Mouse (Mus musculus) forebrain, embryonic 14.5 days (tissue): ENCODE measurements at regions not wholly inside any gene's neighbourhood (a gene's known extent, or its start where the extent isn't known, plus 50 kb on each side); places are given as distances from the start of the nearest gene placed in this dataset.
"Not testable (repeated sequence)": the region's sequence is repeated elsewhere in the genome, so short reads cannot be mapped to it uniquely, and the experiment has no call there.

ENCODE experiments used
- ATAC-seq: fragments of 200-750 bp; cut with Nextera tagmentation; 2 replicates; pipeline ENCODE4 v1.8.0; 2017; ENCODE audit warnings: mild to moderate bottlenecking, moderate library complexity
- DNase-seq: peaks from one replicate; pipeline ENCODE4 v3.0.0-alpha.2; 2015; ENCODE audit warnings: low spot score
- H3K27ac ChIP-seq: fragments of 300-500 bp; sonication (generic); 2 replicates; pipeline ENCODE4 v1.5.1; 2014; ENCODE audit warnings: low read depth, mild to moderate bottlenecking, control low read depth, low read length, moderate library complexity
- H3K27me3 ChIP-seq: fragments of 300-500 bp; sonication (generic); replicated peaks from 2 replicates; pipeline ENCODE4 v1.6.1; 2014; ENCODE audit warnings: low read length, control low read depth, mixed read lengths; ENCODE audit not compliant: control insufficient read depth, insufficient read depth
- H3K36me3 ChIP-seq: fragments of 300-500 bp; sonication (generic); 2 replicates; pipeline ENCODE4 v1.6.1; 2014; ENCODE audit warnings: low read length, control low read depth; ENCODE audit not compliant: control insufficient read depth, insufficient read depth
- H3K4me1 ChIP-seq: fragments of 300-500 bp; sonication (generic); 2 replicates; pipeline ENCODE4 v1.6.1; 2014; ENCODE audit warnings: antibody characterized with exemption, low read length, control low read depth; ENCODE audit not compliant: control insufficient read depth, insufficient read depth
- H3K4me2 ChIP-seq: fragments of 300-500 bp; sonication (generic); 2 replicates; pipeline ENCODE4 v1.6.1; 2014; ENCODE audit warnings: mild to moderate bottlenecking, control low read depth, low read length
- H3K4me3 ChIP-seq: fragments of 300-500 bp; sonication (generic); 2 replicates; pipeline ENCODE4 v1.5.1; 2014; ENCODE audit warnings: low read depth, low read length, control low read depth
- H3K9ac ChIP-seq: fragments of 300-500 bp; sonication (generic); 2 replicates; pipeline ENCODE4 v1.6.1; 2014; ENCODE audit warnings: mild to moderate bottlenecking, low read length, control low read depth, moderate library complexity
- H3K9me3 ChIP-seq: fragments of 300-500 bp; sonication (generic); replicated peaks from 2 replicates; pipeline ENCODE4 v1.6.1; 2016; ENCODE audit warnings: low read length, control low read depth, mixed read lengths; ENCODE audit not compliant: control insufficient read depth
- WGBS: fragments of 180-500 bp; shearing (Covaris S2); extraction: QIAGEN DNeasy Blood & Tissue Kit; methylation state at CpG from one replicate; pipeline ENCODE4 v1.1.7; 2014; 5-methylcytosine and 5-hydroxymethylcytosine counted together

DNA sequence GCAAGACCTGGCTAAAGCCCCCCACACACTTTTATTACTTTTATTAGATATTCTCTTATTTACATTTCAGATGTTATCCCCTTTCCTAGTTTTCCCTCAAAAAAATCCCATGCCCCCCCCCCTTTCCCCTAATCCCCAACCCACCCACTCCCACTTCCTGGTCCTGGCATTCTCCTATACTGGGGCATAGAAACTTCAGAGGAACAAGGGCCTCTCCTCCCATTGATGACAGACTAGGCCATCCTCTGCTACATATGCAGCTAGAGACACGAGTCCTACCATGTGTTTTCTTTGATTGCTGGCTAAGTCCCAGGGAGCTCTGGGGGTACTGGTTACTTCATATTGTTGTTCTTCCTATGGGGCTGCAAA, 116.8 kb downstream of the Rfpl4b start:
- not testable (repeated sequence) for H3K9me3 ChIP-seq, H3K27ac ChIP-seq, ATAC-seq, DNase-seq, H3K27me3 ChIP-seq, H3K4me1 ChIP-seq, H3K4me2 ChIP-seq, H3K36me3 ChIP-seq, H3K4me3 ChIP-seq, H3K9ac ChIP-seq
- WGBS = 86% methylated on average over 1 of the region's 1 CpGs

DNA sequence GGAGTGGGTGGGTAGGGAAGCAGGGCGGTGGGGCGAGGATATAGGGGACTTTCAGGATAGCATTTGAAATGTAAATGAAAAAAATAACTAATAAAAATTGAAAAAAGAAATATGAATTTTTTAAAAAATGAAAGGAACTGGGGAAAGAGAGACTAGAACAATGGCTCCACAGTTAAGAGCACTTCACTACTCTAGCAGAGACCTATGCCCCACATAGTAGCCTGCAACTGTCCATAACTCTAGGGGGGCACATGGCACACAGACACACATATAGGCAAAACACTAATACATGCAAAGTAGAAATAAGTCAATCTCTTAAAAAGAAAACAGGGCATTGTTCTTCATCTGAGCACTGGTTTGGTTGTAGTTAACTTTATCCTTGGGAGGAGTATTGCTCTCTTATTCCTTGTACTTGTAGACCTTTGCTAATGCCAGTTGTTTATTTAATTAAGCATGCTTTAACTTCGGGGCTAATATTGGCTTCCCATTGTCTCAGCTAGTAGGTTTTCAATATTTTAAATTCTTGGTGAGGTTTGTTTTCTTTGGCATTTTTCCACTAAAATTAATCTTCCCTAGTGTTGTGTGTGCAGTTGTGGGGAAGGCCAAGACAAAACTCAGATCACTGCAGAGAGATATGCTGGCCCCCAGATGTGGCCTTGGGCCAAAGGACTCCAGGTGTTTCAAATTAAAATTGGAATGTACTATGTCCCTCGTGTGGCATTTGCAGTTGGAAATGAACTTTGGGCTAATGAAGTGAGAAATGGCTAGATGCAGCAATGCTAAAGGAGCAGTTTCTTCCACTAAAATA, 117.4 kb downstream of the Rfpl4b start:
- Histone ChIP-seq H3K27ac (no peak overlapping the region), H3K27me3 (no peaks in the 10 kb centered on the region), H3K36me3 (no peaks in the 10 kb centered on the region), H3K4me1 (no peaks in the 10 kb centered on the region), H3K9me3 (no peaks in the 10 kb centered on the region), H3K4me2 (no peak overlapping the region), H3K9ac (no peak overlapping the region), H3K4me3 (no peak overlapping the region)
- 80% methylated on average over 4 of the region's 4 CpGs for WGBS
- no peak for ATAC-seq
- DNase-seq = no peak

DNA sequence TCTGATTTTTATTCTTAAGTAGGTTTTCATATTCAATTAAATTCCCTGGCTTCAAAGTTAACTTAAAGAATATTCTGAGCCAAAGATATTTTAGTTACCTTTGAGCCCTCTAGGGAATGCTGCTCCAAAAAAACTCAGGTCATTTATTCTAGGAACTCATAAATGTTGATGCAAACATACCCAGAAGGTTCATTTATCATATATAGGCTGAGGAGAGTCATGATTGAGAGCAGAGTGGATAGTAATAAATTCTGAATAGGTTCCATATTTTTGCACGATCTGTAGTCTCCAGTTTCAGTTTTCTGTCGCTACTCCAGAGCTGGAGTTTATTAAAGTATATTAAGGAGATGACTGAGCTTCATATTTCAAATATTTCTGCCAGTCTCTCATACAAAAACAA, 144.1 kb downstream of the Rfpl4b start:
- ATAC-seq = no peak

DNA sequence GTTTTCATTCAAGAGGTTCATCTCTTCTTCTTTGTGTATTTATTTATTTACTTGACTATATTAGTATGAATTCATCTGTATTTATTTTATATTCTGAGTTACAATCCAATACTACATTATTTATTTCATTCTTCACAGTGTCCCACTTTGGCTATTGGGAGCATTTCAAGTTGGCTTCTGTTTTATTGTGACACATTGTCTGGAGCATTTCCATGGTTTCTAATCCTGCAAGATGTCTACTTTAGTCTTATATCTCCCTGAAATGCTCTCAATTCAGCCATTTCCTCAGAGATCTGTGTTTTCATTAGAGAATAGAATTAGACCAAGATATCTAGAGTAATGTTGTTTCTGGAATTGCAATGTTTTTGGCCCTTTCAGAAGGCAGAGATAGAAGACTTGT, 153.0 kb downstream of the Rfpl4b start:
- no peak for ATAC-seq
- no peak overlapping the region for H3K27ac ChIP-seq
- no peaks in the 10 kb centered on the region for H3K36me3 ChIP-seq
- H3K4me2 ChIP-seq = no peak overlapping the region
- H3K4me1 ChIP-seq = no peaks in the 10 kb centered on the region
- H3K9me3 ChIP-seq = no peaks in the 10 kb centered on the region
- H3K27me3 ChIP-seq = no peaks in the 10 kb centered on the region
- no peak for DNase-seq
- no peak overlapping the region for H3K4me3 ChIP-seq
- no peak overlapping the region for H3K9ac ChIP-seq

More for the DNA sequence above, 144.1 kb downstream of the Rfpl4b start:
- no peak overlapping the region for H3K4me2 ChIP-seq
- H3K9me3 ChIP-seq = no peaks in the 10 kb centered on the region
- H3K36me3 ChIP-seq = no peaks in the 10 kb centered on the region
- H3K4me1 ChIP-seq = no peaks in the 10 kb centered on the region
- WGBS = 94% methylated on average over 2 of the region's 2 CpGs
- H3K4me3 ChIP-seq = no peak overlapping the region
- no peak overlapping the region for H3K9ac ChIP-seq
- H3K27ac ChIP-seq = no peak overlapping the region
- no peaks in the 10 kb centered on the region for H3K27me3 ChIP-seq
- no peak for DNase-seq

DNA sequence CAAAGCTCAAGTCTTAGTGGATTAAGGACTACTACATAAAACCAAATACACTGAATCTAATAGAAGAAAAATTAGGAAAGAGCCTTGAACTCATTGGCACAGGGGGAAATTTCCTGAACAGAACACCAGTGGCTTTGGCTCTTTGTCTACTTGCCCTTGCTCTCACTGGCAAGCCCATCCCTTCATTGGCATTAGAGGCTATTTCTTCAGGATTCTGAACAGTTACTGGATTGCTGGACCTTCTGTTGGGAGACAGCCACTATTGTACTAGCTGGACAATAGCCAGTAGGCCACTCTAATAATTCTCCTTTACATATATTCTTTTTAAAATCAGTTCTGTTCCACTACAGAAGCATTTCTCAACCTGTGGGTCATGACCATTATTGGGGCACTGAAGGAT, 153.7 kb downstream of the Rfpl4b start:
- DNase-seq (no peak), ATAC-seq (no peak)
- Histone ChIP-seq H3K4me2 (no peak overlapping the region), H3K36me3 (no peaks in the 10 kb centered on the region), H3K27me3 (no peaks in the 10 kb centered on the region), H3K4me1 (no peaks in the 10 kb centered on the region), H3K9me3 (no peaks in the 10 kb centered on the region), H3K9ac (no peak overlapping the region), H3K27ac (no peak overlapping the region), H3K4me3 (no peak overlapping the region)

DNA sequence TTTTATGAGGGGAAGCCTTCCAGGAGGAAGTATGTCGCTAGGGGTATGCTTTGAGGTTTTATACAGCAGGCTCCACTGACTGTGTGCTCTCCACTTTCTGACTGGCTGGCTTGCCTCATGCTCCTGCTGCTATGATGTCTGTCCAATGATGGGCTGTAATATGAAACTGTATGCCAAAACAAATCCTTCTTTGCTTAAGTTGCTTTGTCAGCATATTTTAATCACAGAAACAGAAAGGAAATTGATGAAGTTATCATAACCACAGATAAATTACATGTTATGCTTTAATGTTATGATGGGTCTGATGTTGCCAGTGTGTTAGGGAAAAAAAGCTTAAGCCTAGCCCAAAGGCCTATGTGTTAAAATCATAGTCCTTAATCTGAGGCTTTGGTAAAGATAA, 185.9 kb downstream of the Rfpl4b start:
- no peaks in the 10 kb centered on the region for H3K4me1 ChIP-seq
- H3K27me3 ChIP-seq = no peaks in the 10 kb centered on the region
- DNase-seq (no peak), ATAC-seq (no peak)
- 82% methylated on average over 1 of the region's 1 CpGs for WGBS
- H3K36me3 ChIP-seq = no peaks in the 10 kb centered on the region
- H3K4me3 ChIP-seq = no peak overlapping the region
- H3K4me2 ChIP-seq = no peak overlapping the region
- no peak overlapping the region for H3K27ac ChIP-seq
- H3K9ac ChIP-seq = no peak overlapping the region
- H3K9me3 ChIP-seq = no peaks in the 10 kb centered on the region

DNA sequence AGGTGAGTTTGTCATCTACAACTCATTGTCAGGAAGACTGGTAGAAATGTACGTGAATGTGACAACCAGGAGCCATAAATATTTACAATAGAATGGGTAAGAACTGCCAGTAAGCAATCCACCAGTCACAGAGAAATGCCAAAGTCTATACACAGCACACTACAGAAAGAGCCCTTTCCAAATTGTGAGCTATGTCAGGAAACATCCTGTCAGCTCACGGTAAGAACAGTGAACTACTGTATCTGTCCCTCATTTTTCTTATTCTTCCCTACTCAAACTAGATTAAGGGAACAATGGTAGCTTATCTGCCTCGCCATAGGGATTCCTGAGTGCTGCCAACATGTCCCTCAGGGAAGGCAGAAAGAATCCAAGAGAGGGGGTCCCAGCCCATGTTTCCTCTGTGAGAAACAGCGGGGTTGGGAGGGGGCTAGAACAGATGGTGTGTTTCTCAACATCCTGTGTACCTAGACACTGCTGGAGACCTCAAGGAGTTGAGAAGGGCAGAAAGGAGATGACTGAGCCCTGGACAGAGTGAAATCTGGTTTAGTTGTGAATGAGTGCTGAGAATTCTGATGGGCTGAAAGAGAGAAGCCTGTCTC, 191.6 kb downstream of the Rfpl4b start:
- 75% methylated on average over 4 of the region's 4 CpGs for WGBS
- Histone ChIP-seq H3K27ac (no peak overlapping the region), H3K4me2 (no peak overlapping the region), H3K9me3 (no peaks in the 10 kb centered on the region), H3K9ac (no peak overlapping the region), H3K36me3 (no peaks in the 10 kb centered on the region), H3K4me3 (no peak overlapping the region), H3K27me3 (no peaks in the 10 kb centered on the region), H3K4me1 (no peaks in the 10 kb centered on the region)
- DNase-seq (no peak), ATAC-seq (no peak)

DNA sequence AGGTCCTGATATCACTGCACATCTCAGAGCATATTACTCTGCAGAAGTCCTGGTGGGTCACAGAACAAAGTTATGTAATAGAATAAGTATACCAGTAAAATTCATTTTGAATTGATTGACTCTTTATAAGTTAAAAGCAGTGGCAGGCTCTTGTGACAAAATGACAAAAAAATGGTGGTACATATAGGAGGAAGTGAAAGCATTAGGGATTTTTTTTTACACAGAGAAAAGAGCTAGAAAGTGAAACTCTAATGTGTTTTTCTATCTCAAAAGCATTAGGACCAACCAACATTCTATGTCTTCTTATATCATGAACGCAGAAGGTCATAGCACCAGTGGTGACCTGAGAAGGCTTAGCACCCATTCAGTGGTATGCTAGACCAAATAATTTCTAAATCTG, 198.2 kb downstream of the Rfpl4b start:
- Histone ChIP-seq H3K27me3 (no peaks in the 10 kb centered on the region), H3K9me3 (no peaks in the 10 kb centered on the region), H3K4me3 (no peak overlapping the region), H3K4me2 (no peak overlapping the region), H3K4me1 (no peaks in the 10 kb centered on the region), H3K27ac (no peak overlapping the region), H3K36me3 (no peaks in the 10 kb centered on the region), H3K9ac (no peak overlapping the region)
- 97% methylated on average over 1 of the region's 1 CpGs for WGBS
- ATAC-seq (no peak), DNase-seq (no peak)

DNA sequence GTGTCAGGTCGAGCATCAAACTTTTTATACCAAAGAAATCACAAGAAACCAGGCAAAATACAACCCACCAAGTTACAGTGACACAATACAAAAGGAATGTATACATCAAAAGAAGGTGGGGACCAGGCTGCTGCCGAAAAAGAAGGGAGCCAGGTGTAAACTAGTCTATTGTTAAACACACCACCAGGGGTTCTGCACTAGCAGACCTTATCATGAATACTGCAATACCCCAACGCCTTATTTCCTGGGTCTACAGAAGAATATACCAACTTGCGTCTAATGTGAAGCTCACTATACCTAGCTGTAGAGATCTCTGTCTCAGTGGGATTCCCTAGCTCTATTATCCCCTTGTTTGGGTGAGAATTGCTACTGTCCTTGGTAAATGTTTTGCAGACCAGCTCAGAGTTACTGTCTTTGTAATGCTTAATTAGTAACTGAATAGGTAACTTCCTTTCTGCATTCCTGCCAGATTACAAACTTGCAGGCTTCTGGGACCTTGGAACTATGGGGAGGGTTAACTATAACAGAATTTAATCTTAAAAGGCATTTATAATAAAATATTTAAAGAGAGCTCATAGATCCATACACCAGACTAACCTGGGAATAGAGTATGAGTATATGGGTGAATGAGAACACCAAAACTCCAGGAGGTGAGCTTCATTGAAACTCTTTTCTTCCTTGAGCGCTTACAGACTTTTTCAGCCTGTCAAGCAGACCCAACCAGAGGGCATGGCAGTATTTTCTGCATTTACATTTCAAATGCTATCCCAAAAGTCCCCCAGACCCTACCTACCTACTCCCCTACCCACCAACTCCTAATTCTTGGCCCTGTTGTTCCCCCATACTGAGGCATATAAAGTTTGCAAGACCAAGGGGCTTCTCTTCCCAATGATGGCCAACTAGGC, 211.7 kb downstream of the Rfpl4b start:
- Histone ChIP-seq H3K9ac (no peak overlapping the region), H3K27ac (no peak overlapping the region), H3K4me2 (no peak overlapping the region), H3K9me3 (no peaks in the 10 kb centered on the region), H3K27me3 (no peaks in the 10 kb centered on the region), H3K36me3 (no peaks in the 10 kb centered on the region), H3K4me1 (no peaks in the 10 kb centered on the region), H3K4me3 (no peak overlapping the region)
- WGBS = 71% methylated on average over 5 of the region's 5 CpGs
- ATAC-seq = no peak
- DNase-seq = no peak
